Mouse (Mus musculus) stomach, postnatal 0 days (tissue): ENCODE measurements around the gene Fars2. TPM values are rescaled to one million over a fixed set of nuclear protein-coding genes. Genes with fewer than 3 reads are reported as not detected.

ENCODE experiments used
- ATAC-seq: fragments of 200-750 bp; cut with Nextera tagmentation; 2 replicates; pipeline ENCODE4 v1.8.0; 2017; ENCODE audit not compliant: low FRiP score, low TSS enrichment
- DNase-seq: peaks from one replicate; pipeline ENCODE4 v3.0.0-alpha.2; 2016; ENCODE audit warnings: low spot score
- H3K27ac ChIP-seq: fragments of 300-500 bp; sonication (generic); replicated peaks from 2 replicates; pipeline ENCODE4 v1.5.1; 2014; ENCODE audit warnings: mild to moderate bottlenecking, control low read depth
- H3K27me3 ChIP-seq: fragments of 300-500 bp; sonication (generic); 2 replicates; pipeline ENCODE4 v1.6.1; 2014; ENCODE audit warnings: low read length; ENCODE audit not compliant: control insufficient read depth, insufficient read depth
- H3K36me3 ChIP-seq: fragments of 300-500 bp; sonication (generic); 2 replicates; pipeline ENCODE4 v1.6.1; 2014; ENCODE audit warnings: low read length, mixed read lengths; ENCODE audit not compliant: control insufficient read depth, insufficient read depth
- H3K4me1 ChIP-seq: fragments of 300-500 bp; sonication (generic); replicated peaks from 2 replicates; pipeline ENCODE4 v1.6.1; 2014; ENCODE audit warnings: antibody characterized with exemption; ENCODE audit not compliant: control insufficient read depth, insufficient read depth
- H3K4me2 ChIP-seq: fragments of 300-500 bp; sonication (generic); replicated peaks from 2 replicates; pipeline ENCODE4 v1.6.1; 2014; ENCODE audit warnings: low read depth, mild to moderate bottlenecking, control low read depth, moderate library complexity
- H3K4me3 ChIP-seq: fragments of 300-500 bp; sonication (generic); 2 replicates; pipeline ENCODE4 v1.5.1; 2014; ENCODE audit warnings: low read depth, low read length, control low read depth
- H3K9ac ChIP-seq: fragments of 300-500 bp; sonication (generic); 2 replicates; pipeline ENCODE4 v1.6.1; 2014; ENCODE audit warnings: mild to moderate bottlenecking, low read length, control low read depth, mixed read lengths
- H3K9me3 ChIP-seq: fragments of 300-500 bp; sonication (generic); 2 replicates; pipeline ENCODE4 v1.6.1; 2016; ENCODE audit warnings: low read length; ENCODE audit not compliant: control insufficient read depth
- CTCF ChIP-seq: IDR thresholded peaks from 2 replicates; pipeline ENCODE4 v1.5.1; 2016; ENCODE audit warnings: antibody characterized with exemption, low read depth, mild to moderate bottlenecking, moderate library complexity
- EP300 ChIP-seq: optimal IDR thresholded peaks from 2 replicates; pipeline ENCODE3; 2016; ENCODE audit warnings: antibody characterized with exemption
- WGBS: fragments of 180-500 bp; shearing (Covaris S2); extraction: QIAGEN DNeasy Blood & Tissue Kit; methylation state at CpG from one replicate; pipeline ENCODE4 v1.1.7; 2014; 5-methylcytosine and 5-hydroxymethylcytosine counted together
- polyA plus RNA-seq: library from polyadenylated mRNA; unstranded; fragments of >200 nt; fragmentation: Nextera tagmentation; extraction: Ambion mirVana; gene quantifications from 2 replicates; pipeline ENCODE4 v1.2.1, GENCODE M21; 2015

The Fars2 gene
- polyA plus RNA-seq, 1 experiment from 2014 or later: 31.7 TPM

GRCm38 (mm10) chr13:36584197-36584596 is 467.0 kb downstream of the Fars2 start:
- no peak for ATAC-seq
- H3K9me3 ChIP-seq: no peaks in the 10 kb centered on the region
- no peaks in the 10 kb centered on the region for H3K4me1 ChIP-seq
- H3K9ac ChIP-seq: no peak overlapping the region
- WGBS: 66% methylated on average over 7 of the region's 7 CpGs
- no peaks in the 10 kb centered on the region for H3K27me3 ChIP-seq
- no peak overlapping the region for H3K27ac ChIP-seq
- no peak for DNase-seq
- H3K4me3 ChIP-seq: no peak overlapping the region
- H3K36me3 ChIP-seq: no peaks in the 10 kb centered on the region
- H3K4me2 ChIP-seq: no peak overlapping the region
- TF ChIP-seq CTCF (no peak), EP300 (no peak)

GRCm38 (mm10) chr13:36589092-36589491 is 471.9 kb downstream of the Fars2 start:
- Histone ChIP-seq H3K9me3 (no peaks in the 10 kb centered on the region), H3K27me3 (no peaks in the 10 kb centered on the region), H3K4me3 (no peak overlapping the region), H3K9ac (no peak overlapping the region), H3K4me1 (no peaks in the 10 kb centered on the region), H3K27ac (no peak overlapping the region), H3K36me3 (no peaks in the 10 kb centered on the region), H3K4me2 (no peak overlapping the region)
- DNase-seq (no peak), ATAC-seq (no peak)
- WGBS: 65% methylated on average over 4 of the region's 4 CpGs
- TF ChIP-seq CTCF (no peak), EP300 (no peak)

GRCm38 (mm10) chr13:36592291-36592690 is 475.1 kb downstream of the Fars2 start:
- H3K9me3 ChIP-seq: no peaks in the 10 kb centered on the region
- H3K4me2 ChIP-seq: no peak overlapping the region
- DNase-seq (no peak), ATAC-seq (no peak)
- no peak for TF ChIP-seq CTCF
- TF ChIP-seq EP300: no peak
- no peaks in the 10 kb centered on the region for H3K36me3 ChIP-seq
- WGBS: 48% methylated on average over 2 of the region's 2 CpGs
- H3K4me1 ChIP-seq: no peaks in the 10 kb centered on the region
- H3K27me3 ChIP-seq: no peaks in the 10 kb centered on the region
- H3K4me3 ChIP-seq: no peak overlapping the region
- no peak overlapping the region for H3K9ac ChIP-seq
- H3K27ac ChIP-seq: no peak overlapping the region

GRCm38 (mm10) chr13:36606717-36607116 is 489.5 kb downstream of the Fars2 start:
- Histone ChIP-seq H3K9me3 (no peaks in the 10 kb centered on the region), H3K9ac (no peak overlapping the region), H3K4me3 (no peak overlapping the region), H3K4me2 (no peak overlapping the region), H3K36me3 (no peaks in the 10 kb centered on the region), H3K27ac (no peak overlapping the region), H3K27me3 (no peaks in the 10 kb centered on the region), H3K4me1 (no peaks in the 10 kb centered on the region)
- no peak for ATAC-seq
- TF ChIP-seq CTCF (no peak), EP300 (no peak)
- 85% methylated on average over 5 of the region's 5 CpGs for WGBS
- no peak for DNase-seq

- Histone ChIP-seq H3K36me3 (no peaks in the 10 kb centered on the region), H3K27me3 (no peaks in the 10 kb centered on the region), H3K9ac (no peak overlapping the region), H3K4me3 (no peak overlapping the region), H3K9me3 (no peaks in the 10 kb centered on the region), H3K4me2 (no peak overlapping the region), H3K27ac (no peak overlapping the region), H3K4me1 (no peaks in the 10 kb centered on the region)
- DNase-seq (no peak), ATAC-seq (no peak)
- WGBS: 91% methylated on average over 4 of the region's 4 CpGs
- TF ChIP-seq EP300 (no peak), CTCF (no peak)
These were observed 490.7 kb downstream of the Fars2 start for GRCm38 (mm10) chr13:36607871-36608270.

GRCm38 (mm10) chr13:36610426-36610825 is 493.2 kb downstream of the Fars2 start:
- Histone ChIP-seq H3K27ac (no peak overlapping the region), H3K9ac (no peak overlapping the region), H3K27me3 (no peaks in the 10 kb centered on the region), H3K4me2 (no peak overlapping the region), H3K4me3 (no peak overlapping the region), H3K36me3 (no peaks in the 10 kb centered on the region), H3K4me1 (no peaks in the 10 kb centered on the region), H3K9me3 (no peaks in the 10 kb centered on the region)
- ATAC-seq (no peak), DNase-seq (no peak)
- 80% methylated on average over 5 of the region's 5 CpGs for WGBS
- TF ChIP-seq EP300: no peak
